Mouse (Mus musculus) heart, postnatal 25 days (tissue): Measurements from ENCODE around the gene Abi3. TPM values are rescaled to one million over a fixed set of nuclear protein-coding genes. Genes with fewer than 3 reads are reported as not detected.

ENCODE experiments used
- DNase-seq: peaks from one replicate; pipeline ENCODE4 v3.0.0; 2022; ENCODE audit warnings: low spot score
- intact Hi-C: fragments of 180-260 bp; cut with DNase I; formaldehyde crosslinking; loops from one replicate; pipeline ENCODE4 v1.15.1; 2025
- total RNA-seq, 2 experiments: library from RNA; stranded (reverse); gene quantifications; 2 replicates each; pipeline ENCODE4 v1.2.3; 2021

Gene Abi3
- total RNA-seq, 2 experiments from 2014 or later, result 8.8 to 10.4 TPM

DNA sequence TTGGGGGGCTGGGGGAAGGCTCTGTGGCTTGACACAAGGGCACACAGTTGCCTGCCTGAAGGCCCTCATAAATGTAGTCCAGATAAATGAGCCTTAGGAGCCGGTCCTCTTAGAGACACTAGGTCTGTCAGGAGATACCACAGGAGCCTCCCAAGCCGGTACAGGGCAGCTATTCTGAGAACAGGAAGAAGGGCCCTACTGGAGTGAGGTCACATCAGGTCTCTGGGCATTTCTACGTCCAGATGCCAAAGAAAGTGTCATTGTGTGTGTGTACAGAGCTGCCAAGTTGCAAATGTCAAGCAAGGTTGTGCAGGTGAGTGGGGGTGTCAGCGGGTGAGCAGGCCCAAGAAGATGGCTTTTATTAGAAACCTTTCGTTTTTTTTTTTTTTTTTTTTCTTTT is 46.7 kb downstream of the Abi3 start:
- DNase-seq, result no peak
- intact Hi-C loops, result loop anchor here (2.0 kb wide), 1 partner anchor 29 kb away; the partner anchor contains the start of gene Phospho1

DNA sequence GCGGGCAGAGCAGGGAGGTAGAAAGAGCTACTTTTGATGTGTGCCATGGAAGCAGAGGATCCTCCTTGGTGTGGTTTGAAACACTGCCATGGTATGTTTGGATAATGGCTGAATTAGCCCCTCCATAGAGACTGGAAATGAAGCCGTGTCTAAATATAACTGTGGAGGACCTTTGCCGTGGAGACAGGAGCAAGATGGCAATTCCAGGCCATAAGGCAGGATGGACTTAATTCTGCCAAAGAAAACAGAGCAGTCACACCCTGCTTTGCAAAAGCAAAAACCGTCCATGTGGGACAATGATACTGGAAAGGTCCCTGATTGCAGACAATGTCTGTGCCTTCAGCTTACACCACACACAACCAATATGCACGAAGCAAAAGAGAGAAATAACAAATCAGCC is 48.1 kb downstream of the Abi3 start:
- DNase-seq, result no peak
- intact Hi-C loops, result loop anchor here (2.0 kb wide), 1 partner anchor 31 kb away; the partner anchor contains the start of gene Phospho1

GRCm38 (mm10) chr11:95792950-95793509 is 49.2 kb downstream of the Abi3 start:
- no peak for DNase-seq
- intact Hi-C loops, result no loop called here

GRCm38 (mm10) chr11:95791787-95792186 is 50.5 kb downstream of the Abi3 start:
- peak; percentile 28 for DNase-seq

GRCm38 (mm10) chr11:95789451-95789891 is 52.8 kb downstream of the Abi3 start:
- no peak for DNase-seq

More at GRCm38 (mm10) chr11:95791787-95792186, 50.5 kb downstream of the Abi3 start:
- intact Hi-C loops, result no loop called here

GRCm38 (mm10) chr11:95786511-95786910 is 55.8 kb downstream of the Abi3 start:
- DNase-seq, result no peak
- intact Hi-C loops, result no loop called here

More at GRCm38 (mm10) chr11:95789451-95789891, 52.8 kb downstream of the Abi3 start:
- intact Hi-C loops, result no loop called here

GRCm38 (mm10) chr11:95785675-95786074 is 56.6 kb downstream of the Abi3 start:
- no peak for DNase-seq
- intact Hi-C loops, result no loop called here

- no peak for DNase-seq
- intact Hi-C loops, result no loop called here
Measured at GRCm38 (mm10) chr11:95783958-95784357, 58.3 kb downstream of the Abi3 start.

GRCm38 (mm10) chr11:95783457-95783856 is 58.8 kb downstream of the Abi3 start:
- intact Hi-C loops, result no loop called here

GRCm38 (mm10) chr11:95781557-95781956 is 60.7 kb downstream of the Abi3 start:
- intact Hi-C loops, result no loop called here
- no peak for DNase-seq

More at GRCm38 (mm10) chr11:95783457-95783856, 58.8 kb downstream of the Abi3 start:
- DNase-seq, result no peak

GRCm38 (mm10) chr11:95780480-95780879 is 61.8 kb downstream of the Abi3 start:
- intact Hi-C loops, result no loop called here
- DNase-seq, result no peak

Other genes starting within 250 kb of the Abi3 start
- 100 to 1,000 TPM; 384 to 423 TPM for gene Phb, start 175.5 kb downstream of the Abi3 start, total RNA-seq
- 10 to 100 TPM; 48.2 to 49.2 TPM for gene Zfp652, start 129.8 kb downstream of the Abi3 start, total RNA-seq
- gene B130006D01Rik, start 118.9 kb downstream of the Abi3 start, total RNA-seq, result under 1 TPM; 0.34 to 0.47 TPM
- 100 to 1,000 TPM; 174 to 181 TPM for gene Phospho1, start 18.0 kb downstream of the Abi3 start, total RNA-seq
- gene Gngt2, start 5.3 kb downstream of the Abi3 start, total RNA-seq, result 10 to 100 TPM; 20.6 to 21.9 TPM
- gene B4galnt2, start 72.4 kb upstream of the Abi3 start, total RNA-seq, result not detected
- under 1 TPM; 0.23 to 0.25 TPM for gene Igf2bp1, start 163.5 kb upstream of the Abi3 start, total RNA-seq
- gene Gip, start 182.1 kb upstream of the Abi3 start, total RNA-seq, result not detected
- gene Snf8, start 192.4 kb upstream of the Abi3 start, total RNA-seq, result 10 to 100 TPM; 45.7 to 46.9 TPM
- 10 to 100 TPM; 29.0 to 32.2 TPM for gene Ube2z, start 222.9 kb upstream of the Abi3 start, total RNA-seq
- 1,000 to 10,000 TPM; 3,505 to 3,833 TPM for gene Atp5g1, start 233.2 kb upstream of the Abi3 start, total RNA-seq